Mouse (Mus musculus) cortical plate, adult 2 months (tissue): Measurements from ENCODE around the gene Oosp1.

Experiments used
- CTCF ChIP-seq: fragments of 200-500 bp; IDR thresholded peaks from 2 replicates; pipeline ENCODE4 v1.5.1; 2011; ENCODE audit warnings: mild to moderate bottlenecking, control low read depth, low read length; ENCODE audit not compliant: insufficient read depth; ENCODE audit errors: extremely low read depth
- POLR2A ChIP-seq: fragments of 200-500 bp; IDR thresholded peaks from 2 replicates; pipeline ENCODE4 v1.6.1; 2011; ENCODE audit warnings: mild to moderate bottlenecking, low read length, control low read depth; ENCODE audit not compliant: insufficient read depth; ENCODE audit errors: extremely low read depth

GRCm38 (mm10) chr19:11727304-11727703 lies 36.4 kb upstream of the Oosp1 start:
- TF ChIP-seq CTCF (no peak), POLR2A (no peak)
